Mouse (Mus musculus) MEL (cell line): ENCODE measurements around the gene Arsb. TPM values are rescaled to one million over a fixed set of nuclear protein-coding genes. Genes with fewer than 3 reads are reported as not detected.

ENCODE experiments used
- DNase-seq: peaks from one replicate; pipeline ENCODE4 v3.0.0; 2011; ENCODE audit warnings: low read depth, low spot score
- H3K27ac ChIP-seq: 2 replicates; pipeline ENCODE4 v1.5.1; 2012; ENCODE audit warnings: low read depth, mild to moderate bottlenecking, control low read depth, low read length, moderate library complexity; ENCODE audit not compliant: control insufficient read depth
- H3K27me3 ChIP-seq, 2 experiments: fragments of 150-350 bp in 1 of 2; sonication (generic) in 1 of 2; 2 replicates each; pipeline ENCODE4 v1.6.1; 2012; ENCODE audit warnings: low read length in 2 of 2, mild to moderate bottlenecking in 2 of 2, improper control_type of control experiment in 1 of 2, moderate library complexity in 1 of 2; ENCODE audit not compliant: insufficient read depth in 2 of 2, control insufficient read depth in 1 of 2
- H3K36me3 ChIP-seq, 2 experiments: 2 replicates each; pipeline ENCODE4 v1.6.1; 2012 to 2014; ENCODE audit warnings: low read length in 2 of 2, improper control_type of control experiment in 1 of 2, inconsistent platforms in 1 of 2, mild to moderate bottlenecking in 1 of 2; ENCODE audit not compliant: insufficient read depth in 2 of 2, control insufficient read depth in 1 of 2
- H3K4me1 ChIP-seq, 2 experiments: fragments of 150-350 bp in 1 of 2; sonication (generic) in 1 of 2; 2 replicates each; pipeline ENCODE4 v1.6.1; 2012; ENCODE audit warnings: low read length in 2 of 2, improper control_type of control experiment in 1 of 2, mild to moderate bottlenecking in 1 of 2; ENCODE audit not compliant: insufficient read depth in 2 of 2, control insufficient read depth in 1 of 2
- H3K4me3 ChIP-seq, 2 experiments: fragments of 150-350 bp in 1 of 2; sonication (generic) in 1 of 2; 2 replicates each; pipeline ENCODE4 v1.5.1; 2012; ENCODE audit warnings: low read depth in 2 of 2, low read length in 2 of 2, mild to moderate bottlenecking in 2 of 2, moderate library complexity in 2 of 2, control low read depth in 1 of 2, improper control_type of control experiment in 1 of 2; ENCODE audit not compliant: control insufficient read depth in 1 of 2, insufficient read depth in 1 of 2
- H3K79me2 ChIP-seq: 2 replicates; pipeline ENCODE4 v1.6.1; 2012; ENCODE audit warnings: mild to moderate bottlenecking, low read length, moderate library complexity; ENCODE audit not compliant: control insufficient read depth, poor library complexity, insufficient read depth
- H3K9ac ChIP-seq: 2 replicates; pipeline ENCODE4 v1.6.1; 2012; ENCODE audit warnings: low read depth, mild to moderate bottlenecking, control low read depth, low read length, moderate library complexity; ENCODE audit not compliant: control insufficient read depth, poor library complexity, severe bottlenecking
- H3K9me3 ChIP-seq: fragments of 150-350 bp; sonication (generic); replicated peaks from 2 replicates; pipeline ENCODE4 v1.6.1; 2012; ENCODE audit warnings: mild to moderate bottlenecking, low read length, improper control_type of control experiment, moderate library complexity; ENCODE audit not compliant: insufficient read depth
- CHD1 ChIP-seq: IDR thresholded peaks from 2 replicates; pipeline ENCODE4 v1.6.1; 2012; ENCODE audit warnings: low read depth, mild to moderate bottlenecking, inconsistent platforms, low read length, improper control_type of control experiment
- HCFC1 ChIP-seq: IDR thresholded peaks from 2 replicates; pipeline ENCODE4 v1.6.1; 2012; ENCODE audit warnings: low read depth, mild to moderate bottlenecking, inconsistent platforms, low read length, improper control_type of control experiment, moderate library complexity
- KAT2A ChIP-seq: conservative IDR thresholded peaks from 2 replicates; pipeline ENCODE4 v1.6.1; 2012; ENCODE audit warnings: low read depth, low read length, improper control_type of control experiment, inconsistent platforms
- MAFK ChIP-seq: IDR thresholded peaks from 2 replicates; pipeline ENCODE4 v1.6.1; 2011; ENCODE audit warnings: low read depth, mild to moderate bottlenecking, low read length, improper control_type of control experiment, borderline replicate concordance
- MAX ChIP-seq: IDR thresholded peaks from 2 replicates; pipeline ENCODE4 v1.6.1; 2011; ENCODE audit warnings: low read length, improper control_type of control experiment
- MAZ ChIP-seq: IDR thresholded peaks from 2 replicates; pipeline ENCODE4 v1.6.1; 2012; ENCODE audit warnings: low read depth, mild to moderate bottlenecking, inconsistent platforms, low read length, improper control_type of control experiment
- MYB ChIP-seq: IDR thresholded peaks from 2 replicates; pipeline ENCODE4 v1.6.1; 2011; ENCODE audit warnings: mild to moderate bottlenecking, low read depth, low read length, improper control_type of control experiment
- NELFE ChIP-seq: IDR thresholded peaks from 2 replicates; pipeline ENCODE4 v1.6.1; 2011; ENCODE audit warnings: low read depth, low read length, improper control_type of control experiment
- NRF1 ChIP-seq: IDR thresholded peaks from 2 replicates; pipeline ENCODE4 v1.6.1; 2014; ENCODE audit warnings: low read depth, mild to moderate bottlenecking, inconsistent platforms, low read length, improper control_type of control experiment, moderate library complexity; ENCODE audit not compliant: poor library complexity, insufficient read depth, severe bottlenecking
- POLR2AphosphoS2 ChIP-seq: IDR thresholded peaks from 2 replicates; pipeline ENCODE4 v1.6.1; 2011; ENCODE audit warnings: low read length, improper control_type of control experiment
- RAD21 ChIP-seq: IDR thresholded peaks from 2 replicates; pipeline ENCODE4 v1.6.1; 2011; ENCODE audit warnings: mild to moderate bottlenecking, low read depth, low read length, improper control_type of control experiment
- TAL1 ChIP-seq: IDR thresholded peaks from 2 replicates; pipeline ENCODE4 v1.6.1; 2012; ENCODE audit warnings: mild to moderate bottlenecking, inconsistent platforms, low read length, moderate library complexity, mixed read lengths
- UBTF ChIP-seq: IDR thresholded peaks from 2 replicates; pipeline ENCODE4 v1.6.1; 2012; ENCODE audit warnings: low read depth, mild to moderate bottlenecking, inconsistent platforms, low read length, improper control_type of control experiment, moderate library complexity, borderline replicate concordance; ENCODE audit not compliant: insufficient read depth
- USF1 ChIP-seq: IDR thresholded peaks from 2 replicates; pipeline ENCODE4 v1.6.1; 2014; ENCODE audit warnings: low read depth, mild to moderate bottlenecking, inconsistent platforms, low read length, improper control_type of control experiment, moderate library complexity
- ZC3H11A ChIP-seq: IDR thresholded peaks from 2 replicates; pipeline ENCODE4 v1.6.1; 2012; ENCODE audit warnings: low read depth, mild to moderate bottlenecking, inconsistent platforms, low read length, improper control_type of control experiment
- ZKSCAN1 ChIP-seq: IDR thresholded peaks from 2 replicates; pipeline ENCODE4 v1.6.1; 2012; ENCODE audit warnings: low read depth, mild to moderate bottlenecking, inconsistent platforms, low read length, improper control_type of control experiment, moderate library complexity
- ZNF384 ChIP-seq: IDR thresholded peaks from 2 replicates; pipeline ENCODE4 v1.6.1; 2012; ENCODE audit warnings: low read depth, mild to moderate bottlenecking, inconsistent platforms, low read length, improper control_type of control experiment
- polyA plus RNA-seq, 2 experiments: library from polyadenylated mRNA; stranded (reverse) in 1 of 2; unstranded in 1 of 2; fragments of >175 nt in 1 of 2; fragments of >200 nt in 1 of 2; gene quantifications; 2 replicates each; pipeline versions ENCODE4 v1.2.1 to v1.2.4; 2012; ENCODE audit warnings: low replicate concordance in 2 of 2, low read depth in 1 of 2; ENCODE audit not compliant: insufficient read length in 2 of 2, insufficient read depth in 1 of 2, missing spikeins in 1 of 2
- total RNA-seq: library from RNA; depleted of rRNA; stranded (reverse); fragments of 300-350 nt; gene quantifications from 2 replicates; pipeline ENCODE4 v1.2.3, GENCODE M21; 2012

The Arsb gene
- total and polyA plus RNA-seq, 3 experiments, result 0.04 to 0.07 TPM; not detected in 1

- Histone ChIP-seq H3K4me1 (no peaks in the 10 kb centered on the region), H3K4me3 (no peak overlapping the region), H3K27me3 (no peaks in the 10 kb centered on the region), H3K9me3 (no peaks in the 10 kb centered on the region), H3K36me3 (no peaks in the 10 kb centered on the region), H3K9ac (no peak overlapping the region)
- TF ChIP-seq TAL1 (no peak), KAT2A (no peak)
- TF ChIP-seq, all 39 proteins: peak for 0
- no peak for DNase-seq
- Histone ChIP-seq H3K27ac (no peak overlapping the region), H3K79me2 (no peaks in the 10 kb centered on the region)
These were observed 45.4 kb downstream of the Arsb start for GRCm38 (mm10) chr13:93816688-93817331.

DNA sequence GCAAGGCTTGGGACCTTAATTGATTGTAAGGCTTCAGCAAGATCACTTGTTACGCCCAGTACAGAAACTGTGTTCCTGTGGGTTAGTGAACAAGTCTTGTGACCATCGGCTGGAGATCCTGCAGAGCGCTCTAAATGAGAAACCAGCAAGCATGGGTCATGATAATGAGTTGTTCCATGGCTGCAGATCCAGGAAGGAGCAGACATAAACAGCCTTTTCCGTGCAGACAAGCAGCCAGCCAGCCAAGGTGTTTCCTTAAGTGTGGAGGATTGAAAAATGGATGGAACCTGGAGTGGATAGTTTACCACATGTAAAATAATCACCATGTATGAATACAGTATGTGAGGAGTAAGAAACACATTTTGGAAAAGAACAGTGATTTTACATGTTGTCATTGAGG is 48.7 kb downstream of the Arsb start:
- no peak overlapping the region for H3K4me3 ChIP-seq
- no peaks in the 10 kb centered on the region for H3K4me1 ChIP-seq
- H3K36me3 ChIP-seq, result no peaks in the 10 kb centered on the region
- no peak overlapping the region for H3K9ac ChIP-seq
- DNase-seq, result no peak
- no peaks in the 10 kb centered on the region for H3K9me3 ChIP-seq
- H3K79me2 ChIP-seq, result no peaks in the 10 kb centered on the region
- TF ChIP-seq ZKSCAN1, result no peak
- TF ChIP-seq USF1, result no peak
- TF ChIP-seq MAX, result no peak
- TF ChIP-seq UBTF, result no peak
- no peaks in the 10 kb centered on the region for H3K27me3 ChIP-seq
- no peak overlapping the region for H3K27ac ChIP-seq

GRCm38 (mm10) chr13:93822001-93822400 is 50.6 kb downstream of the Arsb start:
- Histone ChIP-seq H3K4me1 (no peaks in the 10 kb centered on the region), H3K27me3 (no peaks in the 10 kb centered on the region), H3K36me3 (no peaks in the 10 kb centered on the region), H3K9me3 (no peaks in the 10 kb centered on the region), H3K9ac (no peak overlapping the region), H3K27ac (no peak overlapping the region), H3K79me2 (no peaks in the 10 kb centered on the region), H3K4me3 (no peak overlapping the region)
- DNase-seq, result no peak
- TF ChIP-seq UBTF (no peak), POLR2AphosphoS2 (no peak), NRF1 (no peak), MYB (no peak), ZKSCAN1 (no peak), RAD21 (no peak), HCFC1 (no peak), KAT2A (no peak), MAFK (no peak), NELFE (no peak), ZNF384 (no peak), MAZ (no peak), CHD1 (no peak), TAL1 (no peak), ZC3H11A (no peak)
